8 mouse cellular contexts compared by ENCODE assay signal in the genomic region with DNA sequence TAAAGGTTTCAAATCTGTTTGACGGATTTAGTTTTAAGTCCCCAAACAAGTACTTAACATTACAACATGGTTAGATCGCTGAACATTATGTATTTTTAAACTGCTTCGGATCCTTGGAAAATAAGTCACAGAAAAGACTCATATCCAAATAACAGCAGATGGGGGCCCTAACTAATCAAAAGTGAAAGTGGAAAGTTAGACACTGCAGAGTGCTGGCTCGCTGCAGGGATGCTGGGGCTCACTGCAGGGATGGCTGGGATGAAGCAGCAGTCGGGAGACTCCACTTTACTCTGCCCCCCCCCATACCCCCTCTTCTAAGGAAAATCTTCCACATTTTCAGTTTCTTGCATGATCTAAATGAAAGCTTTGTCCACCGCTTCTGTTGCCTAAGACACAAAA.
DNase-seq lines count a peak whose midpoint lies in the region; ATAC-seq and TF ChIP-seq lines count a peak whose summit lies in the region.

No protein-coding gene starts in this region.

- peaks cover 2% of the 10 kb centered on the region; the same call in 1 of the 2 replicates for H3K4me1 ChIP-seq in testis, adult 2 months (ENCODE audit: control insufficient read depth, insufficient read depth, low read length)
- H3K4me1 ChIP-seq in intestine, embryonic 16.5 days (ENCODE audit: control insufficient read depth, insufficient read depth, low read length), result peaks cover 26% of the 10 kb centered on the region
- peaks cover 19% of the 10 kb centered on the region for H3K4me1 ChIP-seq in stomach, embryonic 16.5 days (ENCODE audit: control insufficient read depth, insufficient read depth, low read length)

- peak overlapping the region; percentile 49 for H3K9ac ChIP-seq in intestine, embryonic 16.5 days (ENCODE audit: low read depth, low read length)
- H3K9ac ChIP-seq in stomach, embryonic 16.5 days (ENCODE audit: low read length), result peak overlapping the region; percentile 50

- no peak overlapping the region for H3K4me3 ChIP-seq in testis, adult 2 months (ENCODE audit: control insufficient read depth, low read depth, low read length)
- H3K4me3 ChIP-seq in intestine, embryonic 16.5 days (ENCODE audit: low read length), result peak overlapping the region; percentile 42
- peak overlapping the region; percentile 42 for H3K4me3 ChIP-seq in stomach, embryonic 16.5 days (replicated peaks; ENCODE audit: low read length)

- no peak for TF ChIP-seq CTCF in testis, adult 2 months (IDR thresholded peaks at IDR 0.05; ENCODE audit: control insufficient read depth, insufficient read depth, insufficient replicate concordance, low read depth, low read length)

- H3K4me2 ChIP-seq in intestine, embryonic 16.5 days (ENCODE audit: low read depth, low read length), result peak overlapping the region; percentile 73
- H3K4me2 ChIP-seq in stomach, embryonic 16.5 days (ENCODE audit: low read depth, low read length), result peak overlapping the region; percentile 65

- 0 out of 2 replicates have a peak, but pooled peaks cover 3% of the 10 kb centered on the region for H3K9me3 ChIP-seq in intestine, embryonic 16.5 days (ENCODE audit: control insufficient read depth, low read length)
- no peaks in the 10 kb centered on the region for H3K9me3 ChIP-seq in stomach, embryonic 16.5 days (replicated peaks; ENCODE audit: control insufficient read depth, low read length)

- no peaks in the 10 kb centered on the region for H3K36me3 ChIP-seq in testis, adult 2 months (ENCODE audit: control insufficient read depth, insufficient read depth, low read length)
- no peaks in the 10 kb centered on the region for H3K36me3 ChIP-seq in intestine, embryonic 16.5 days (ENCODE audit: control insufficient read depth, insufficient read depth, low read length)
- no peaks in the 10 kb centered on the region for H3K36me3 ChIP-seq in stomach, embryonic 16.5 days (ENCODE audit: control insufficient read depth, insufficient read depth, low read length)

- H3K27ac ChIP-seq in testis, adult 2 months (ENCODE audit: control insufficient read depth, insufficient read depth, low read depth, low read length), result peak overlapping the region; percentile 69
- peak overlapping the region; percentile 66 for H3K27ac ChIP-seq in intestine, embryonic 16.5 days (ENCODE audit: low read length)
- H3K27ac ChIP-seq in stomach, embryonic 16.5 days (ENCODE audit: low read length), result peak overlapping the region; percentile 64

- H3K27me3 ChIP-seq in testis, adult 2 months (ENCODE audit: control insufficient read depth, insufficient read depth, low read length), result no peaks in the 10 kb centered on the region
- no peaks in the 10 kb centered on the region for H3K27me3 ChIP-seq in intestine, embryonic 16.5 days (replicated peaks; ENCODE audit: control insufficient read depth, insufficient read depth, low read length)
- no peaks in the 10 kb centered on the region for H3K27me3 ChIP-seq in stomach, embryonic 16.5 days (ENCODE audit: control insufficient read depth, insufficient read depth, low read length)

- ATAC-seq in intestine, embryonic 16.5 days, result peak; percentile 72
- peak; percentile 68; the same call in 1 of the 2 replicates for ATAC-seq in stomach, embryonic 16.5 days (ENCODE audit: insufficient read depth, low FRiP score)

- peak; percentile 53 for DNase-seq in adrenal gland, postnatal 14 days
- DNase-seq in adrenal gland, adult (ENCODE audit: inconsistent age in 2 of 2, low spot score in 1 of 2), result no peak
- no peak for DNase-seq in testis, postnatal 14 days (ENCODE audit: low spot score)
- DNase-seq in urinary bladder, adult 18-20 months (ENCODE audit: low spot score in 2 of 2), result no peak
- no peak for DNase-seq in natural killer cell, adult 2 months (ENCODE audit: low spot score in 2 of 2)

- 24% methylated on average over 6 of the region's 6 CpGs for WGBS in intestine, embryonic 16.5 days
- WGBS in stomach, embryonic 16.5 days, result 31% methylated on average over 6 of the region's 6 CpGs

- no peak for TF ChIP-seq POLR2A in testis, adult 2 months (IDR thresholded peaks at IDR 0.05; ENCODE audit: control insufficient read depth, low read depth, low read length)
